30 mouse cellular contexts compared by ENCODE assay signal in genomic region chr1:91010216-91010615, GRCm38 (mm10). TPM values are rescaled to one million over a fixed set of nuclear protein-coding genes. Genes with fewer than 3 reads are reported as not detected.
DNase-seq lines count a peak whose midpoint lies in the region; ATAC-seq and TF ChIP-seq lines count a peak whose summit lies in the region.
"Had no signal": no experiment of that assay in that cellular context is flagged by ENCODE, and none has a peak within 500 bp of the region (broad histone marks: within the 10 kb centered on the region; RNA-seq: fewer than 3 reads in every experiment).

No protein-coding gene starts in this region.

- no peaks in the 10 kb centered on the region for H3K27me3 ChIP-seq in heart, embryonic 14.5 days (ENCODE audit: control insufficient read depth, insufficient read depth, low read length)
- no peaks in the 10 kb centered on the region for H3K27me3 ChIP-seq in heart, embryonic 16.5 days (ENCODE audit: control insufficient read depth, insufficient read depth, low read length)
- H3K27me3 ChIP-seq: embryonic facial prominence, embryonic 12.5 days; forebrain, embryonic 13.5 days; hindbrain, embryonic 15.5 days; kidney, embryonic 15.5 days; midbrain, embryonic 13.5 days had no signal

- no peak for ATAC-seq in heart, embryonic 14.5 days (ENCODE audit: insufficient number of reproducible peaks, insufficient read depth, low FRiP score, low read depth)
- no peak for ATAC-seq in heart, embryonic 16.5 days (replicated peaks; ENCODE audit: extremely low read depth, insufficient read depth, low FRiP score)
- ATAC-seq in CD4-positive, CD25-positive, alpha-beta regulatory T cell, adult 4 months: no peak
- ATAC-seq: forebrain, embryonic 13.5 days; intestine, embryonic 16.5 days; liver, postnatal 0 days; midbrain, embryonic 13.5 days had no signal

- H3K4me3 ChIP-seq in gastrocnemius, adult 2 months: peak overlapping the region; percentile 24; the same call in 1 of the 2 replicates
- H3K4me3 ChIP-seq in heart, embryonic 14.5 days (ENCODE audit: control insufficient read depth in 1 of 2, insufficient read depth in 1 of 2, low read depth in 1 of 2, low read length in 2 of 2): no peak overlapping the region
- H3K4me3 ChIP-seq in heart, embryonic 16.5 days (ENCODE audit: low read length): no peak overlapping the region
- H3K4me3 ChIP-seq: embryonic facial prominence, embryonic 12.5 days; erythroblast, embryonic 14.5 days; forebrain, embryonic 13.5 days; hindbrain, embryonic 15.5 days; kidney, embryonic 15.5 days; left cerebral cortex, adult 2 months; limb, embryonic 10.5 days; midbrain, embryonic 13.5 days; myocyte had no signal

- peaks cover 65 to 89% of the 10 kb centered on the region in 2 experiments for H3K4me1 ChIP-seq in heart, embryonic 14.5 days (ENCODE audit: control insufficient read depth in 2 of 2, insufficient read depth in 2 of 2, low read length in 2 of 2)
- peaks cover 86% of the 10 kb centered on the region for H3K4me1 ChIP-seq in heart, embryonic 16.5 days (ENCODE audit: control insufficient read depth, insufficient read depth, low read length)
- H3K4me1 ChIP-seq: forebrain, embryonic 13.5 days had no signal

- intact Hi-C loops in gastrocnemius, adult 2 months (cut with DNase I): no loop called here
- intact Hi-C loops in heart, postnatal 36 days (cut with DNase I): no loop called here

- no peak overlapping the region for H3K4me2 ChIP-seq in heart, embryonic 14.5 days (ENCODE audit: low read length)
- H3K4me2 ChIP-seq in heart, embryonic 16.5 days (ENCODE audit: low read depth, low read length): no peak overlapping the region
- H3K4me2 ChIP-seq: embryonic facial prominence, embryonic 12.5 days; forebrain, embryonic 13.5 days; hindbrain, embryonic 15.5 days; kidney, embryonic 15.5 days; midbrain, embryonic 13.5 days had no signal

- no peaks in the 10 kb centered on the region for H3K9me3 ChIP-seq in heart, embryonic 14.5 days (ENCODE audit: control insufficient read depth, low read length)
- no peaks in the 10 kb centered on the region for H3K9me3 ChIP-seq in heart, embryonic 16.5 days (replicated peaks; ENCODE audit: control insufficient read depth, low read length)
- H3K9me3 ChIP-seq: embryonic facial prominence, embryonic 12.5 days; forebrain, embryonic 13.5 days; hindbrain, embryonic 15.5 days; kidney, embryonic 15.5 days; limb, embryonic 10.5 days; midbrain, embryonic 13.5 days had no signal

- peak; percentile 53 for DNase-seq in gastrocnemius, adult 2 months
- DNase-seq in gastrocnemius, adult 8-10 months (ENCODE audit: low spot score in 2 of 2): no peak
- no peak for DNase-seq in heart, postnatal 36 days
- peak; percentile 54 for DNase-seq in 416B (ENCODE audit: low read depth)
- no peak for DNase-seq in urinary bladder, postnatal 10 days (ENCODE audit: low spot score)
- DNase-seq: B cell, adult 2 months; cerebellum, adult 8-10 months; kidney, postnatal 4 days; layer of hippocampus, adult 9-11 months; liver, postnatal 0 days had no signal

- H3K27ac ChIP-seq in gastrocnemius, adult 2 months: peak overlapping the region; percentile 90
- peak overlapping the region; percentile 42 to 97; a peak in 3 of 4 replicates for H3K27ac ChIP-seq in heart, embryonic 14.5 days (replicated peaks in 1 of 2; ENCODE audit: control insufficient read depth in 1 of 2, insufficient read depth in 1 of 2, low read depth in 2 of 2, low read length in 2 of 2)
- peak overlapping the region; percentile 59 for H3K27ac ChIP-seq in heart, embryonic 16.5 days (ENCODE audit: low read length)
- H3K27ac ChIP-seq: embryonic facial prominence, embryonic 12.5 days; forebrain, embryonic 13.5 days; hindbrain, embryonic 15.5 days; kidney, embryonic 15.5 days; left cerebral cortex, adult 2 months; limb, embryonic 10.5 days; midbrain, embryonic 13.5 days had no signal

- peak overlapping the region; percentile 61 for H3K9ac ChIP-seq in heart, embryonic 14.5 days (ENCODE audit: low read length)
- H3K9ac ChIP-seq in heart, embryonic 16.5 days (ENCODE audit: low read length): no peak overlapping the region
- H3K9ac ChIP-seq: embryonic facial prominence, embryonic 12.5 days; forebrain, embryonic 13.5 days; hindbrain, embryonic 15.5 days; kidney, embryonic 15.5 days; liver, postnatal 0 days; midbrain, embryonic 13.5 days had no signal

- WGBS in heart, embryonic 14.5 days: 47% methylated on average over 7 of the region's 7 CpGs
- WGBS in heart, embryonic 16.5 days: 44% methylated on average over 7 of the region's 7 CpGs

- no peak for TF ChIP-seq CTCF in gastrocnemius, adult 2 months (IDR thresholded peaks at IDR 0.05)

- H3K36me3 ChIP-seq in heart, embryonic 14.5 days (ENCODE audit: control insufficient read depth, insufficient read depth, low read length): no peaks in the 10 kb centered on the region
- H3K36me3 ChIP-seq in heart, embryonic 16.5 days (ENCODE audit: control insufficient read depth, insufficient read depth): no peaks in the 10 kb centered on the region
- H3K36me3 ChIP-seq: embryonic facial prominence, embryonic 12.5 days; hindbrain, embryonic 15.5 days; kidney, embryonic 15.5 days; limb, embryonic 10.5 days; midbrain, embryonic 13.5 days had no signal

RNA-seq across cellular contexts. Expression of gene Lrrfip1, which starts 11.7 kb away (rescaled TPM):
- total RNA-seq in gastrocnemius, adult 2 months (2021): 100 to 1,000 TPM; 131 to 149 TPM
- 100 to 1,000 TPM; 104 to 126 (median 123) TPM for total RNA-seq in gastrocnemius, adult 8-10 months (2022)
- 151 and 161 TPM in 2 replicates for polyA plus RNA-seq in heart, embryonic 14.5 days (2014; fragmentation: Nextera tagmentation; extraction: Ambion mirVana)
- total RNA-seq in heart, postnatal 36 days (2021): 10 to 100 TPM; 69.1 to 80.9 TPM
- 156 TPM in 2 replicates for polyA plus RNA-seq in heart, embryonic 16.5 days (2015; fragmentation: Nextera tagmentation; extraction: Ambion mirVana)
- polyA plus RNA-seq in CD4-positive, CD25-positive, alpha-beta regulatory T cell, adult 4 months (2017; shearing (Covaris generic)): 100 to 1,000 TPM; 175 to 217 TPM

RNA-seq across cellular contexts. Expression of gene Rab17, which starts 40.8 kb away (rescaled TPM):
- total RNA-seq in gastrocnemius, adult 2 months (2021): not detected
- not detected for total RNA-seq in gastrocnemius, adult 8-10 months (2022)
- 2.5 and 2.7 TPM in 2 replicates for polyA plus RNA-seq in heart, embryonic 14.5 days (2014; fragmentation: Nextera tagmentation; extraction: Ambion mirVana)
- total RNA-seq in heart, postnatal 36 days (2021): 1 to 10 TPM; 2.0 to 2.1 TPM
- polyA plus RNA-seq in heart, embryonic 16.5 days (2015; fragmentation: Nextera tagmentation; extraction: Ambion mirVana): 3.8 and 4.6 TPM in 2 replicates
- not detected for polyA plus RNA-seq in CD4-positive, CD25-positive, alpha-beta regulatory T cell, adult 4 months (2017; shearing (Covaris generic))
- total RNA-seq: adrenal gland, adult 18-20 months; gastrocnemius, postnatal 36 days had no signal
- polyA plus RNA-seq: erythroblast, embryonic 14.5 days; forebrain, embryonic 13.5 days; midbrain, embryonic 13.5 days; myocyte had no signal

RNA-seq across cellular contexts. Expression of gene Prlh, which starts 57.3 kb away (rescaled TPM):
- total RNA-seq in gastrocnemius, adult 2 months (2021): not detected
- not detected for total RNA-seq in gastrocnemius, adult 8-10 months (2022)
- not detected in 2 replicates for polyA plus RNA-seq in heart, embryonic 14.5 days (2014; fragmentation: Nextera tagmentation; extraction: Ambion mirVana)
- total RNA-seq in heart, postnatal 36 days (2021): not detected
- polyA plus RNA-seq in heart, embryonic 16.5 days (2015; fragmentation: Nextera tagmentation; extraction: Ambion mirVana): not detected in 2 replicates
- not detected for polyA plus RNA-seq in CD4-positive, CD25-positive, alpha-beta regulatory T cell, adult 4 months (2017; shearing (Covaris generic))
- total RNA-seq: adrenal gland, adult 18-20 months; gastrocnemius, postnatal 36 days; left cerebral cortex, adult 2 months; liver, adult 2 months had no signal
- polyA plus RNA-seq: embryonic facial prominence, embryonic 12.5 days; forebrain, embryonic 13.5 days; frontal cortex, adult 2 months; hindbrain, embryonic 15.5 days; intestine, embryonic 16.5 days; kidney, embryonic 15.5 days; limb, embryonic 10.5 days; liver, adult 2 months; liver, postnatal 0 days; midbrain, embryonic 13.5 days; myocyte; neural tube, embryonic 14.5 days; testis, adult 2 months; urinary bladder, adult 2 months had no signal

Comparison
In these comparisons a context has a peak if more than half of its experiments do, and no peak if none do; other contexts are left out.
1. DNase-seq: peak in gastrocnemius, adult 2 months (single experiment) and 416B (single experiment); none in gastrocnemius, adult 8-10 months (0 of 2), heart, postnatal 36 days (0 of 2) and urinary bladder, postnatal 10 days (single experiment).
2. Peak in every context shown above with its lines, with median percentiles within 50 percentile points of each other: H3K27ac ChIP-seq.